Mouse (Mus musculus): ENCODE results near the gene Ispd. TPM values are rescaled to one million over a fixed set of nuclear protein-coding genes. Genes with fewer than 3 reads are reported as not detected.
"Not testable (repeated sequence)": the region's sequence is repeated elsewhere in the genome, so short reads cannot be mapped to it uniquely, and the experiment has no call there.

Ispd gene
- total RNA-seq (2021), result 10 to 100 TPM in 1 of 2 experiments, 1 to 10 TPM in 1; 7.8 to 10.1 TPM
- long read RNA-seq, experiment 1, transcript Ispd-201 (10 exons, 2,690 nt), result major isoform, 11 of 15 reads
- long read RNA-seq, experiment 1, partial matches to known transcripts, result 0 of 15 reads
- long read RNA-seq, experiment 1, other reads (novel, unspliced or antisense), result 2 of 15 reads
- long read RNA-seq, experiment 2, partial matches to known transcripts, result 0 of 2 reads
- long read RNA-seq, experiment 2, other reads (novel, unspliced or antisense), result 0 of 2 reads

DNA sequence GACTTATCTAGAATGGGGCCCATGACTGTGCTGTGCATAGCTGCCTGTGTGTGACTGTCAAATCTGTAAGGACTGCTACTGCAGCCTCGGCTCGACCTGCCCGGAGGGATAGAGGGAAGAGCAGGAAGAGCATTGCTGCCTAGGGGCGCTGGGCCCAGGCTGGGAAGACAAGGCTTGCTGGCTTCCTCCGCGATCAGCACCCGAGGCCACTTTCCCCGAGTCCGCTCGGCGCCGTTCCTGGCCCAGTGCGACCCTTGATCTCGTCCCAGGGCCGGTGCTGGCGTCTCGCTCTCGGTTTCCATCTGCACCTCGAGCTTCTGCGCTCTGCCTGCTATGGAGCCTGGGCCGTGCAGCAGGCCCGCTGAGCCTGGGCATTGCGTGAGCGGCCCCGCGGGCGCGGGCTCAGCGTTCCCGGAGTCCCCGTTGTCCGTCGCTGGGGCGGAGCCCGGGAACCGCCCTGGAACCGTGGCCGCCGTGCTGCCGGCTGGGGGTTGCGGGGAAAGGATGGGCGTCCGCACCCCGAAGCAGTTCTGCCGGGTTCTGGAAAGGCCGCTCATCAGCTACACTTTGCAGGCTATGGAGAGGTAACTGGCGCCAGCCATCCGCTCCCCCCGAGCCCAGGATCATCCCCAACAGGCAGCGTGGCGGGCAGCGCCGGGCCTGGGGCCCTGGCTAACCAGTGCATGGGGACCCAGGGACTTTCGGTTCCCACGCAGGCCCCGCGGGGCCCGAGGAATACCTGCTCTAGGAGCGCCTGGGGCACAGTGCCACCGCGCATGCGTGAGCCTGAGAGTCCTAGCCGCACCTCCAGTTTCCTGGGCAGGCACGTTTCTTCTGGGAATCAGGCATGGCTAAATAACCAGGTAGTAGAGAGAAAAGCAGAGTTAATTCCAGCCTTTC lies at the start of gene Ispd, which contains the start of gene D630036H23Rik:
TSS of gene Ispd (plus strand) at position 10 of the 900 bp plus-strand sequence.
TSS of gene D630036H23Rik (minus strand) at position 741 of the 900 bp plus-strand sequence.
- DNase-seq, result peak; percentile 92 to 94

DNA sequence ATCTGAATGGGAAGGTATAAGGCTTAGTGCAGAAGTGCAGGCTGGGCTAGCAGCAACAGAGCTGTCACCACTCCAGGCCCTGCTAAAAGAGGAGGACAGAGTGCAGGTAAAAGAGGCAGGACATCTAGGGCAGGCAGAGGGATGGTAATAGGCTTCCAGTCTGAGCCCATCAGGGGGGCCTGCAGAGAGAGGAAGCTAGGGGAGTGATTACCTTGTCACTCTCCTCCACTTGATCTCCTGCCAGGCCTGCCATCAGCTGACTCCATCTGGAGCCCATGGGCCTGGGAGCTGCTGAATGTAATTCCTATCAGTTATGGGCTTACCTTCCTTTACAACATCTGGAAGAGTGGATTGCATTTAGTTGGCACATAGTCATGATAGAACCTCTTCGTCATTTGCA lies 48.6 kb upstream of the Ispd start:
- DNase-seq, result no peak

DNA sequence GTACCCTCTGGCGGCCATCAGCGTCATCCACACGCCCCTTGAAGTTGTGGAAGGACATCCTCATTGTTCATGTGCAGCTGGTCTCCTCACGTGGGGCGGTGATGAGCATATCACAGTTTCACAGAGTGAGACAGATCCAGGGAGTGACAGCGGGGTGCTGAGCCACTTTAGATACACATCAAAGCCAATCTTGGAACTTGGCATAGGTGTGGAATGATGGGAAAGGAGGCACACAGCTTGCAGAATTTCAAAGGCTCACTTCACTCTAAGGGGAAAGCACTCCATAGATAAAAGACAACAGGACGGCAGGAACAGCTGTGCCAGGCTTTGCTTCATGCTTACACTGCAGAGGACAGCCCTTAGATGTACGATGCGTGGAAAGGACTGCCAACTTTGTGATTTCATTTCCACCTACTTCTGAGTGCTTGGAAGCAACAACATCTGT lies 47.4 kb upstream of the Ispd start:
- DNase-seq, result no peak

DNA sequence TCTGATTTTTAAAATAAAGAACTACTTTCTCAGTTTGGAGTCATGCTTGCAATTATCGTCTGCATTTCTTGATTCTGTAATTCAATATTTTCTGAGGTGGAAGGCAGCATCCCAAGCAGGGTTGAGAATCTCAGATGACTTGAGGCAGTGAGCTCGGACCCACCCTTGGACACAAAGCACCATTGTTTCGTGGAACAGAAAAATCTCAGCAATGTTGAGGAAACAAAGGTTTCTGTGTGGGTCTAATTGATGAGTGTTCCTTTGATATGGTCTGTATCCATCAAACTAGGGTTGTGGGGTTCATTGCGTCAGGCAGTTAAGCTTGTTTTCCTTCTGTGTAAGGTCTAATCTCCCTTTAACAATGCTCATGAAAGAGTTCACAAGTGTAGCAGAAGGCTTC lies 37.1 kb upstream of the Ispd start:
- DNase-seq, result no peak

DNA sequence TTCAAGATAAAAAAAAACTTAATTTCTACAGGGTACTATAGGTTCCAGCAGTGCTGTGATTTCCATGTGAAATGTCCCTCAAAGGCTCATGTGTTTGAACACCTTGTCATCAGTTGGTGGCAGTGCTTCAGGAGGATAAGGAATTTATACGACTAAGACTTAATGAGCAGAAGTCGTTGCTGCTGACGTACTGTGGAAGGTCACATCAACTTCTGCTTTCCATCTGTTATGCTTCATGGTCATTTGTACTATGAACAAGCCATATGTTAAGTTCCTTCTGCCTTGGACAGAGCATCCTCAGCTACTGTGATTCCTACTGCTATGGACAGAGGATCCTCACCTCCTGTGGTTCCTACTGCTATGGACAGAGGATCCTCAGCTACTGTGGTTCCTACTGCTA lies 21.2 kb upstream of the Ispd start:
- no peak for DNase-seq

DNA sequence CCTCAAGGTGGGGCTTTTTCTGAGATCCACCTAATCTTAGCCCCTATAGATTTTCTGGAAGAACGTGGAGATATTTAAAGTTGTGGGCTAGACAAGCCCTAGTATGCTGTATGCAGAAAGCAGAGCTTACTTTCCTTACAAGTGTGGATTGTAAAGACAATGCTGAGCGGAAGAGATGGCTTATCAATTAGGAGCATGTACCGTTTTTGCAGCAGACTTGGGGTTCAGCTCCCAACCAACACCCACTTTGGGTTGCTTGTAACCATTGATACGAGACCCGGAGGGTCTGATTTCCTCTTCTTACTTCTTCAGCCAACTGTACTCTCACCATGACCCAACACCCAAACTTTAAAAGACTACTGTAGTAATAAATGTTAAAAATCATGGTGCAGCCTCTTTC lies 20.6 kb upstream of the Ispd start:
- no peak for DNase-seq

DNA sequence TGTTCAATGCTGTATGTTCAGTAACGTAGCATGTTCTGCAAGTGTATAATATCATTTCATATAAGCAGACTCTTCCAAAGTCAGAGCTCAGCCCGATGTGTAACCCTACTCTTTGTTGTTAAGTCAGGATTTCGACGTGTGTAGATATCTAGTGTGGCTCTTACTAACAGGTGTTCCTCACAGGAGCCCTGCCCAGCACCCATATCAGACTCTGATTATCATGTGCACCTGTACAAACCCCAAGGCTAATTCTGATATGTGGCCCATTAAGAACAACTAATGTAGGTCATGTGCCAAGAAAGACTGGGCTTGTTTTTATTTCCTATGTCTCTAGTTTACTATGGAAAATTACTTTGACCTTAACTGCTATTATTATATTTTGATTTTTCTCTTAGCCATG lies 17.2 kb upstream of the Ispd start:
- DNase-seq, result no peak

DNA sequence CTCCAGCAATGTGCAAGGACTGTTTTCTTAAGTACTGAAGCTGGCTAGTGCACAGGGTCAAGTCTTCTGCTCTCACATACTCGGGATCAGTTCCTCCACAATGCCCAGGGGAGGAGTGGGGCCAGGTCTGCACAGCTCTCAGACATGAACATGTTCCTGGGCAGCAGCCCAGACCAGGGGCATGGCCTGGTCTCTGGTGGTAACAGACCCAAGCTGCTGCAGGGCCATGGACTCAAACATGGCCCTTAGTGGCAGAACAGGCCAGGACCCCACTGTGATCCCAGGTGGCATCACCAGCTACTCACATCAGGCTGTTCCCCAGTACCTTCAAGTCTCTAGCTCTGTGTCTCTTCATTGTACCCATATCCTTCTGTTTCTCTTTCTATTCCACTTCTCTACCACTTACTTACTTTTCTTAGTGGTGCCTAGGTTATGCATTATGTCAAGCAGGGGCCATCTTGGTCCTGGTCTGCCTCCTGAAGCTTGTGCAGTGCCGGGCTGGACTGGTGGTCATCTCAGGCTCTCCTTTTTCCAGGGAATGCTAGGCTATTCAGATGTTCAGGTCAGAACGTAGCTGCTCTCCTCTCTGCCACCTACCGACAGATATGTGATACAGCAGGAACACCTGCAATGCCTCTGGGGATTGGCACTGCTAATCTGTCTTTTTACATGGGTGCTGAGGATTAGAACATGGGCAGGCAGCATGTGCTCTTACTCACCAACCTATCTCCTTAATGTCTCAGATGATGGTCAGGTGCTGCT lies 7.8 kb upstream of the Ispd start:
- peak in 1 of 2 experiments; percentile 12 for DNase-seq

DNA sequence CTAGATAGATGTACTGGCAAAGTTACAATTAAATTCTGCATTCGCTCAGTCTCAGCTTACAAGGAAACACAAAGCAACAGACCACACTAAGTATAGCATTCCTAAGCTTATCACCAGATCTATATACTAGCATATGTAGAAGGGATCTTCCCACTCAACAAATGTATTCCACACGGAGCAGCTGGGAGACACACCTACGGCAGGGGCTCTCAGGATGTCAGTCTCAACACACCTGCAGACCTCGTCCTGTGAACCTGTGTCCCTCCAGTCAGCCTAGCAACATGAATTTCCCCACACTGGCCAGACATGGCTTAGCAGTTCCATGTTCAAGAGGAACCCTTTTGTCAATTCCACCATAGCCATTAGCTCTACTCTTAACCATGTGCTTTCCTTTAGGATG lies 4.9 kb upstream of the Ispd start:
- DNase-seq, result not testable (repeated sequence)

DNA sequence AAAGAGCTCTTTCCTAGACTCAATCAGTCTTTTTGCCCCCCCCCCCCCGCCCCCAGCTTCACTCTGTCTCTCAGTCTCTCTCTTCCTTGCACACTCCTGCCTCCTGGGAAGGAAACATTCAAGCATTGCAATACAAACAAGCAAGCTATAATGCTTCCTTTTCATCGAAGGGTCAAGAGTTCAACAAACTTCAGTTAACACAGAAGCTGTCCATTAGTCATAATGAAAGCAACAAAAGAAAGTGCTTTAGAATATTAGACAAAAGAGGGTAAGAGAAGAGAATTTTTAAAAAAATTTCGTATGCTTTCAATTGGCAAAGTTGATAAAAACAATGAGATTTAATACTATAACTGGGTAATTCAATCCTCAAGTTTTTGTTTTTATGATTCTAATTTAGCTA lies 996 bp upstream of the Ispd start:
- DNase-seq, result no peak

DNA sequence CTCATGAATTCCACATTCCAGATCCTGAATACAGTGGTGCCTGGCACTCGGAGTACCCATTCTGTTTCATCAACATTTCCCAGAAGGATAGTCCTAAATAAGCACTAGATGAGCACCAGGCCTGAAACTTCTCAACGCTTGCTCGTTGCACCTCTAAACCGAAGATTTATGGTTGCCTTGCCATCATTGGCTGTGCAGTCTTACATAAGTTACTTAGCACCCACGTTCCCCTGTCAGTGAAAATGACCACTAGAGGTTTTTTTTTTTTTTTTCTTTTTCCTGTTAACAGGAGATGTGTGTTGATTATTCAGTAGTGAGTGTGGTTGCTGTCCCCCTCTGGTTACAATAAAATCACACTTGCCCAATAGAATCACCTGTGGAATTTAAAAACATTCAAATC lies 444 bp upstream of the Ispd start:
- no peak for DNase-seq

DNA sequence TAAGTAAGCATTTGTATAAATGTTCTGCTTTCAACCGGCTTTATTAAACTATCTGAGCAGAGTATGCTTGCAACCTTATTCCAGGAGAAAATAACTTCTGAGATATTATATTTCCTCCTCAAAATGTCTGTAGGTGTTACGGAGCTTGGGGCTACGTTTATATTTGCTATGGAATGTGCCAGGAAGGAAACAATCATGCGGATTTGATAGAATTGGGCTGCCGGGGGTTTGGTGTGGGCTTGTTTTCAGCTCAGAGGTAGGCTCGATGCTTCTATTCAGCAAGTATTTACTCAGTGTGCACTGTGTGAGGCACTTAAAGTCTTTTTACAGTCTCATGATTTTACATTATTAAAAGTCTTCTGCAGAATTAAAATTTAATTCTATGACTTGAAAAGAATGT lies 4.1 kb downstream of the Ispd start:
- no peak for DNase-seq

DNA sequence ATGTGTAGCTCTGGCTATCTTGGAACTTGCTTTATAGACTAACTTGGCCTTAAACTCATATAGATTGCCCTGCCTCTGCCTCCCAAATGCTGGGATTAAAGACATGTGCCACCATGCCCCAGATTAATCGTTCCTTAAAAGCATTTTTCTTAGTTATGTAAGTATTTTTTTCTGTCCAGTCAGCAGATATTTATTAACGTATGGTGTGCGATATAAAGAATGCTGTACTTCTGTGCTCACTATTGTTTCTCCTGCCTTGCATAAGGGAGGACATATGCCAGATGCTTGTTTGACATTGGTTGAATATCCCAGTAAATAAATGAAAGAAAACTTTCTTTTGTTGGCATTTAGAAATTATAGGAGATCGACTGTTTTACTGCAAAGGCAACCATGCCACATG lies 5.7 kb downstream of the Ispd start:
- DNase-seq, result no peak

DNA sequence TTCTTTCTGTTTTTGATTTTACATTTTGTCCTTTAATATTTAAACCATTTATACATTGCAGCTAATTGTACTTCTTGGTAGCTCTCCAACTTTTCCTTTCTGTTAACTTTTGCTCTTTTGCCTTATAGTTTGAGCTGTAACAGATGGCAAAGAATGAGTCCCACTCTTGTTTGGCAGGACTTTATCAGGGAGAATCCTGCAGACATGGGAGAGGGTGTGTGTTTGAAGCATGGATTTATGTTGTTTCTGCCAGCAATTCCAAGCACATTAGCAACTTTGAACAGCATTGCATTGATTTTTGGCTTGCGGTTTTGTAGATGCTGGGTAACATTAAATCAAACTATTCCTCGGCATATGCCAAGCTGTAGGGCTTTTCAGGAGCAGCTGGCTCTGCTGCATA lies 13.9 kb downstream of the Ispd start:
- DNase-seq, result no peak

DNA sequence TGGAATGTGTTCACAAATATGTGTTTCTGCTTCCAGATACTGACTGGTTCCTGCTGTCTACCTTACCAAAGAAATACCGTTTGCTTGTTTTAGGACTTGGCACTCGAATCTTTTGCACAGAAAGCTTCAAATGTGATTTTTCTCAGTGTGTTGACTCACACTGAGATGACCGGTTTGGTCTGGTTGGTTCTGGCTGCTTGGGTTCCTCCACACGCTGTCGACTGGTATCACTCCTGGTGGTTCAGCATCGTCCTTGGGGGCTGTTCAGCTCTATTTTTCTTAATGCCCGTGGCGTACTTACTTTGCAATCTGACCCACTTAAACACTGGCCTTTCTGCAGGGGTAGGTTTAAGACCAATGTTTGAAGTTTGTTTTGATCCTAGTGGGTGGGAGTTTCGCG lies 42.4 kb downstream of the Ispd start:
- DNase-seq, result peak; percentile 6 to 8

DNA sequence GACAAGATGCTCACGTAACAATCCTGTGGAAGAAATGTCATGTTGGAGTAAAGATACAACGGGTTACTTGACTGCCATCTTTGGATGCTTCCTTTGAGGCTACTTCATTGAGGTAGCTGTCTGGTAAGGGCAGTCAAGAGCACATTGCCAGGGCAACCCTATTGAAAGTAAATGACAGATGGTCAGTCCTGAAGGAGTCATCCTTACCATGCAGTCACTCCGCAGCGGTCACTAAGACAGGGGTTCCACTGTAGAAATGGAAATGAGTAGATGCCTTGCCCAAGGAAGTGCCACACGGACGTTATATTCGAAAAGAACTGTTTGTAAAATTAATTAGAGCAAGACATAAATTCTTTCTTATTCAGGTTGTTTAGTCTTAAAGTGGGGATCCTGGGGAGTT lies 44.0 kb downstream of the Ispd start:
- no peak for DNase-seq

DNA sequence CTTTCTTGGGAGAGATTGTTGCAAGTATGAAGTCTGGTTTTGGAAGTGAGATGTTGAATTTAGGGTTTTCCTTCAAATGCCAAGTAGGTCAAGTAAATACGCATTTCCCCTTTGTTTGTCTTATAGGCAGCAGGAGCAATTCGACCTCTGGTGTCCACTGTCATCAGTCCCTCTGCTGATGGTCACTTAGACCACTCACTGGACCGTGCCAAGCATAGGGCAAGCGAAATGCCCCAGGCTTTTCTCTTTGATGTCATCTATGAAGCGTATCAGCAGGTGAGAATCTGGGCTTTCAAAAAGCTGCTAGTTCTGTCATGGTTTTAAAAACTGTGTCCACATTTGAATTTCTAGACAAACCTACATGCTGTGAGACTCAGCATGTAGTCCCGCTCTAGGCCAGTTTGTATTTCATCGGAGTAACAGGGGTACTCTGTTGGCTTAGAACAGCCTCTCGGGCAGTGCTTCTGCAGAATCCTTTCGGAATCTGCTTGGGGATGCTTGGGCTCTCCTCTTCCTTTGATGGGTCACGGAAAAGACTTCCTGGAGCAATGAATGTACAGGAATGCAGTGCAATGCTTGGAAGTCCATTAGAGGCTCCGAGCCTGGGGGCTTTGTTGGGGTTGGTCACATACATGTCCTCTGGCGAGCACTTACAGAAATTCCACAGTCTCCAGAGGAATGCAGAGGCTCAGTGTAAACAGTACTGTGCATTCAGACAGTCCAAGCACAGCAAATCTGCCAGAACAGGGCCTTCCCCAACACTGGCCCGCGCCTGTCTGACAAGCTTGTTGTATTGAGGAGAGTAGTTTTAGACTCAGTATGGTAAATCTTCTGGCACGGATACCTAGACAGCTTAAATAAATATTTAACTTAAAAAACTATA lies 45.2 kb downstream of the Ispd start:
- DNase-seq, result no peak

DNA sequence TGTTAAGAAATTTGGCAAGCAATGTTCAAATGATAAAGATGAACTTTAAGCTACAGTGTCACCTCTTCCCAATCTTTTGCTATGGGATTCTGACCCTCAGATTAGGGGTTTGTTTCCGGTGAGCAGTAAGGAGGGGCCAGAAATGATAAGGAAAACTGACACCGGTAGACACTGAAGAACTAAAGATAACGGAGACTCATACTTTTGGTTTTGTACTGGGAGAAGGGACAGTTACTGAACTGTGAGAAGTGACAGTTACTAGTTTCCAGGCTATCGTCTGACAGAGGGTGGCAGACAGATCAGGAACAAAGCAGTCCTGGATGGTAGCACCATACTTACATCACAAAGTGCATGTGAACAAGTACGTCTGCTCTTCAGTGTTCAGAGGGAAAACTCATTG lies 55.7 kb downstream of the Ispd start:
- no peak for DNase-seq

DNA sequence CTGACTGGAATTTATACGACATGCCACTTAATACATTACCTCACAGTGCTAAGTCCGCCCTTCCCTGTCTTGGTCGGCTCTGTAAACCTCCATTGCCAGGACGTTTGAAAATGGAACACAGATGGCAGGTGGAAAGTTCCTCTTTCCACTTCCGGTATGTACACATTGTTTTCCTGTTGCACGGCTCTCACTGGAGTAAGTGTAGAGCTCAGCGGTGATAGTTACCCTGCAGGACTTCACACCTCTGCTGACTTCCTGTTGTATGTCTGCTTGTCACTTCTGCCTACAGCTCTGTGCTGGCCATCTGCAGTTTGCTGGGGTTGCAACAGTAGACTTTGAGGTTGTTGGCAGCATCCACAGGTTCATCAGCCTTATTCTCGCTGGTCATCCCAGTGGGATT lies 58.1 kb downstream of the Ispd start:
- DNase-seq, result no peak

DNA sequence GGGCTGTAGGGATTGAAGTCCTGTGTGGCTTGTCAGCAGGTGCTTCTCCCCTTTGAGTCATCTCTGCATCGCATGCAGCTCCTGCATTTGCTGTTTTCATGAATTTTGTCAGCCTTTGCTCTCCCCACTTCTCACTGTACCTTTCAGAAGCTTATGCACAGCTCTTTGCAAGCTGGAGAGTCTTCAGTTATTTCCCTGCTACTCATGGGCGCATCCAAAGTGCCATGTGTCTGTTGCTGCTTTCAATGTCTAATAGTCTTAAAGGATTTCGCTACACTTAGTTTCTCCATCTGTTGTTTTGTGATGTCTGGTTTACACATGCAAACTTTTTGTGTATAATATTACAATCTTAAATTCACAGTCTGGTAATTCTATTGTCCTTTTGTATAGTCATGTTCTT lies 74.8 kb downstream of the Ispd start:
- DNase-seq, result no peak

DNA sequence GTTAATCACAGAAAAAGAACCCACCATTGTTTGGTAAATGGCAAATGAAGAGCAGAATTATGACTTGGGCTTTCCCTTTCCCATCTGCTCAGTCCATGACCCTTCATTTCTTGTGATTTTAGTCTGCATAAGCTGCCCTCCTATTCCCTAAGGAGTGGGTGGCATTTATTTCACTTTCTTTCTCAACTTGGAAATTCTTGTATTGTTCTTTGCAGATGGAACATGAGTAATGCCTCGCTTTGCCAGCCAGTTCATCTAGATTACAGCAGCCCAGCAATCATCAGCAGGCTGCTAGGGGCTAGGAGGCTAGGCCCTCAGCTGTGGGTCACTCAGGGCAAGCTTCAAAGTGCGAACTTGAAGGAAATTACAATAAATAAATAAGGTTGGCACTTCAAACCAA lies 76.5 kb downstream of the Ispd start:
- DNase-seq, result no peak
